Mouse (Mus musculus) heart, embryonic 15.5 days (tissue): ENCODE measurements at regions not wholly inside any gene's neighbourhood (a gene's known extent, or its start where the extent isn't known, plus 50 kb on each side); places are given as distances from the start of the nearest gene placed in this dataset.
"Not testable (repeated sequence)": the region's sequence is repeated elsewhere in the genome, so short reads cannot be mapped to it uniquely, and the experiment has no call there.

Source experiments
- ATAC-seq: fragments of 200-750 bp; cut with Nextera tagmentation; replicated peaks from 2 replicates; pipeline ENCODE4 v1.8.0; 2017; ENCODE audit warnings: low read depth, moderate TSS enrichment; ENCODE audit not compliant: insufficient number of reproducible peaks, insufficient read depth, low FRiP score
- H3K27ac ChIP-seq: fragments of 300-500 bp; sonication (generic); 2 replicates; pipeline ENCODE4 v1.5.1; 2015; ENCODE audit warnings: mild to moderate bottlenecking, inconsistent platforms
- H3K27me3 ChIP-seq: fragments of 300-500 bp; sonication (generic); 2 replicates; pipeline ENCODE4 v1.6.1; 2015; ENCODE audit warnings: inconsistent platforms
- H3K36me3 ChIP-seq: fragments of 300-500 bp; sonication (generic); 2 replicates; pipeline ENCODE4 v1.6.1; 2015; ENCODE audit warnings: mild to moderate bottlenecking, inconsistent platforms
- H3K4me1 ChIP-seq: fragments of 300-500 bp; sonication (generic); replicated peaks from 2 replicates; pipeline ENCODE4 v1.6.1; 2015; ENCODE audit warnings: inconsistent platforms
- H3K4me2 ChIP-seq: fragments of 300-500 bp; sonication (generic); 2 replicates; pipeline ENCODE4 v1.6.1; 2015; ENCODE audit warnings: inconsistent platforms, mild to moderate bottlenecking, moderate library complexity
- H3K4me3 ChIP-seq: fragments of 300-500 bp; sonication (generic); 2 replicates; pipeline ENCODE4 v1.5.1; 2015; ENCODE audit warnings: mild to moderate bottlenecking, inconsistent platforms
- H3K9ac ChIP-seq: fragments of 300-500 bp; sonication (generic); 2 replicates; pipeline ENCODE4 v1.6.1; 2015; ENCODE audit warnings: mild to moderate bottlenecking, inconsistent platforms
- H3K9me3 ChIP-seq: fragments of 300-500 bp; sonication (generic); replicated peaks from 2 replicates; pipeline ENCODE4 v1.6.1; 2016; ENCODE audit warnings: inconsistent platforms
- WGBS: fragments of 180-500 bp; shearing (Covaris S2); methylation state at CpG from one replicate; pipeline ENCODE4 v1.1.7; 2015; ENCODE audit warnings: mixed read lengths; 5-methylcytosine and 5-hydroxymethylcytosine counted together

- not testable (repeated sequence) for H3K9ac ChIP-seq, H3K36me3 ChIP-seq, H3K9me3 ChIP-seq, H3K4me2 ChIP-seq, H3K27ac ChIP-seq, H3K27me3 ChIP-seq, H3K4me3 ChIP-seq, ATAC-seq, H3K4me1 ChIP-seq
- WGBS: 91% methylated on average over 2 of the region's 2 CpGs
Measured at GRCm38 (mm10) chr1:23316288-23316687, 81.3 kb downstream of the Ogfrl1 start.

- not testable (repeated sequence) for ATAC-seq
- 78% methylated on average over 2 of the region's 2 CpGs for WGBS
Measured at GRCm38 (mm10) chr1:23314863-23315262, 82.7 kb downstream of the Ogfrl1 start.

GRCm38 (mm10) chr1:23292718-23293117 lies 104.9 kb downstream of the Ogfrl1 start:
- Histone ChIP-seq H3K27me3 (no peaks in the 10 kb centered on the region), H3K9me3 (no peaks in the 10 kb centered on the region), H3K36me3 (peaks cover 5% of the 10 kb centered on the region; the same call in 1 of the 2 replicates), H3K27ac (no peak overlapping the region), H3K4me3 (no peak overlapping the region), H3K4me2 (no peak overlapping the region), H3K4me1 (no peaks in the 10 kb centered on the region), H3K9ac (no peak overlapping the region)
- WGBS: 88% methylated on average over 1 of the region's 1 CpGs
- ATAC-seq: no peak

More at GRCm38 (mm10) chr1:23314863-23315262, 82.7 kb downstream of the Ogfrl1 start:
- H3K9ac ChIP-seq, H3K27me3 ChIP-seq, H3K4me1 ChIP-seq, H3K4me3 ChIP-seq, H3K4me2 ChIP-seq, H3K9me3 ChIP-seq, H3K36me3 ChIP-seq, H3K27ac ChIP-seq: not testable (repeated sequence)

DNA sequence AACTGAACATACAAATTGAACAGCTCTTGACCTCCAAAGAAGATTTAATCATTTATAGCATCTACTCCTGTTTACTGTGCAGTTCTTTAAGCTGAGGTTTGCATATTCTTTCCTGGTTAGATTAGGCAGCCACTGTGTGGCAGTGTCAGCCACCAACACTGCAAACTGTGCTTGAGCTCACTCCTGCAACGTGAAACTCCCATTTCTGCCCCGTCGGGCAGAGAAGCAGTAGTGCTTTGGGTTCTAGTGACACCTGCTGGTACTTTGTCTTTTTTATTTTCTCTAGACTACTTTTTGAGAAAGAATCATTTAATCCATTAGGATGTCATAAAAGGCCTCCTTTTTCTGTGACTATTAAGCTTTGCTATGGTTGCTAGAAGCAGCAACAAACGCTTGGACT lies 110.8 kb downstream of the Ogfrl1 start:
- Histone ChIP-seq H3K4me1 (peaks cover 9% of the 10 kb centered on the region; the same call in 1 of the 2 replicates), H3K27me3 (no peaks in the 10 kb centered on the region), H3K4me3 (no peak overlapping the region), H3K4me2 (no peak overlapping the region), H3K9ac (no peak overlapping the region), H3K27ac (no peak overlapping the region), H3K36me3 (peaks cover 4% of the 10 kb centered on the region; the same call in 1 of the 2 replicates), H3K9me3 (no peaks in the 10 kb centered on the region)
- 21% methylated on average over 4 of the region's 4 CpGs for WGBS
- ATAC-seq: peak; percentile 76; the same call in 1 of the 2 replicates

DNA sequence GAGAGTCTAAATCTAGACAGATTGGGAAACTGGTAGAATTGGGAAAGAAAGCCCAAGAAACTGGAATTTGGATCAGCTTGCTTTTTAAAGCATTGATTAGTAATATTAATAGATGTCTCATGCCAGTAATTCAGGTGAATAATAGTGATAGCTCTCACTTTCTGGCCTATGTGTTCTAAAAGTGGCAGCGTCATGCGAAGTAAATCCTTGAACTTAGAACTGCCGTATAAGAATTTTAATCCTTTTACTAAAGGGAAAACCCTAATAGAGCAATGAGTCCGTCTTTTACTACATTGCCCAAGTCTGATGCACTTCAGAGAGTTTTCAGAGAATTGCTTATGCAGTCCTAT lies 114.7 kb downstream of the Ogfrl1 start:
- H3K9me3 ChIP-seq: no peaks in the 10 kb centered on the region
- WGBS: 88% methylated on average over 4 of the region's 4 CpGs
- no peak overlapping the region for H3K4me2 ChIP-seq

GRCm38 (mm10) chr1:23282215-23282869 lies 115.2 kb downstream of the Ogfrl1 start:
- no peak for ATAC-seq
- WGBS: 76% methylated on average over 2 of the region's 2 CpGs
- Histone ChIP-seq H3K9ac (no peak overlapping the region), H3K27me3 (no peaks in the 10 kb centered on the region), H3K9me3 (no peaks in the 10 kb centered on the region), H3K4me1 (peaks cover 13% of the 10 kb centered on the region), H3K4me3 (no peak overlapping the region), H3K27ac (no peak overlapping the region), H3K36me3 (no peaks in the 10 kb centered on the region; the same call in 1 of the 2 replicates), H3K4me2 (no peak overlapping the region)

More for the DNA sequence above, 114.7 kb downstream of the Ogfrl1 start:
- no peak overlapping the region for H3K27ac ChIP-seq
- H3K36me3 ChIP-seq: no peaks in the 10 kb centered on the region; the same call in 1 of the 2 replicates
- H3K4me3 ChIP-seq: no peak overlapping the region
- peaks cover 13% of the 10 kb centered on the region; the same call in 1 of the 2 replicates for H3K4me1 ChIP-seq
- H3K9ac ChIP-seq: no peak overlapping the region
- no peaks in the 10 kb centered on the region for H3K27me3 ChIP-seq
- ATAC-seq: no peak

- ATAC-seq: peak; percentile 78
- H3K4me1 ChIP-seq: peaks cover 20% of the 10 kb centered on the region
- 62% methylated on average over 2 of the region's 2 CpGs for WGBS
- no peaks in the 10 kb centered on the region for H3K27me3 ChIP-seq
- peaks cover 5% of the 10 kb centered on the region; the same call in 1 of the 2 replicates for H3K36me3 ChIP-seq
- H3K9ac ChIP-seq: no peak overlapping the region
- no peaks in the 10 kb centered on the region for H3K9me3 ChIP-seq
- H3K27ac ChIP-seq: peak overlapping the region; percentile 14; the same call in 1 of the 2 replicates
- H3K4me3 ChIP-seq: no peak overlapping the region
- H3K4me2 ChIP-seq: no peak overlapping the region
Measured at GRCm38 (mm10) chr1:23279827-23280226, 117.7 kb downstream of the Ogfrl1 start.

DNA sequence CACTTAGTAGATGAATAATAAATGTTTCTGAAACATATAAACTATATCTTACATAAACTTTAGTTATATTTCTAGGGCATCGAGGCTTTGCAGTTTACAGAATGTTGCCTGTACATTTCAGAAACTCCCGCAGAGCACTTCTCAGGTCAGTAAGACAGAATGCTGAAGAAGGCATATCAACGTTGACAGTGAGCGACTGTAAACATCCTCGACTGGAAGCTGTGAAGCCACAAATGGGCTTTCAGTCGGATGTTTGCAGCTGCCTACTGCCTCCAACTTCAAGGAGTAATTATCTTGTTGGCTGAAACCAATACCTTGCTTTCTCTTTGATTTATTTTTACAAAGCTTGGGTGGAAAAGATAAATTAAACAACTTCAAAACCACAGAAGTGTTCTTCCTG lies 125.5 kb downstream of the Ogfrl1 start:
- Histone ChIP-seq H3K4me1 (peaks cover 23% of the 10 kb centered on the region), H3K4me3 (no peak overlapping the region), H3K36me3 (peaks cover 5% of the 10 kb centered on the region; the same call in 1 of the 2 replicates), H3K9me3 (no peaks in the 10 kb centered on the region), H3K27me3 (no peaks in the 10 kb centered on the region), H3K4me2 (peak overlapping the region; percentile 42), H3K27ac (peak overlapping the region; percentile 70), H3K9ac (no peak overlapping the region)
- no peak for ATAC-seq
- 21% methylated on average over 6 of the region's 6 CpGs for WGBS

DNA sequence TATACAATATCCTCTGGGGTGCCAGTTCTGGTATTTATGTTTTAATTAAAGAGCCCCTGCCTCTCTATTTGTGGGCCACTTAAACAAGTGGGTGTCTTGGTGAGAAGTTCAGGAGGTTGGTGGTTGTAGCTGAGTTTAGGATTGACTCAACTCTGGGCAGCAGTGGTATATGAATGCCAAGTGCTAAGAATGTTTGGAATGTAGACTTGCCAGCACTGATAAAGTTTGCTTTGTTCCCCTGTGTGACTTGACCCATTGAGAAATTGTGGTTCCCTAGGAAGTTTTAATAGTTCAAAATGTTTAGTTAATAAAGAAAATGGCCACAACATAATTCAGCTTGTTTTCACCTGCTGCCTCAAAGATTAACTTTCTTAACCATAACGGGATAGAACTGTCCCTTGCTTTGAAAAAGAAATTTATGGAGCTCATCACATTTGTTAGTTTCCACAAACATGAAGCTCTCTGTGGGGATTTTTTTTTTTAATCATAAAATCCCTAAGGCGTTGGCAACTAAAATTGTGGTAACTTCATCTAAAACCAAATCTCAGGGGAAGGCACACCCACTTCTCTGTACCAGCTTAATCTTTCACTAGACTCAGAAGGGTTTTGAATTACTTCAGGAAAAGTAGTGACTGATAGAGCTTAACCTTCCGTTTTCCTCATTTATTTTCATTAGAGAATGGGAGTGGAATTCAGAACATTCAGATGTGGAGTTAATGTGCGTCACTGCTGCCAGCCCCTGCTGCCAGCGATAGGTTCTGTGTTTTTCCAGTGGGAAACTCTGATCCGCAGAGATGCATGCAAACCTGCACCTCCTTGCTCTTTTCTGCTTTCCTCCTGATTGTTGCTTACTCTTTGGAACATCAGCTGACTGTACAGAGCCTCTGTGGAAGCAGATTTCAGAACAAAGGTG lies 126.4 kb downstream of the Ogfrl1 start:
- 8% methylated on average over 6 of the region's 6 CpGs for WGBS
- H3K9me3 ChIP-seq: no peaks in the 10 kb centered on the region
- ATAC-seq: peak; percentile 84

DNA sequence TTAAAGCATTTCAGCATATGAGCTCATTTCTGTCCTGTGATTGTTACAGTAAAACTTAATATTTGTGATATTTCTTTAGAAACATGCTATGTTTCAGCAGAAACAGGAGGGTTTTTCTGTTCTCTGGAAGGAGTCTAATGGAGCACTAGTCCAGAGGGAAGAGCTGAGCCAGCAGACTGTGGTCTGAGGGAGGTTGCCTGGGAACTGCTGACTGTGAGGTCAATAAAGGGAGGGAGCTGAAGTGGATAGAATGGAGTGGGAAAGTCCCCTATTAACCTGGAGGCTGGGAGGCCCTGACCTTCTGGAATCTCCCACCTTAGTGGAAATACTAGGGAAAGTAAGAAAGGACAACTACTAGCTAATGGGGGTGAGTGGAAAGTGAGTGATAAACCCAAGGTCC lies 129.5 kb downstream of the Ogfrl1 start:
- Histone ChIP-seq H3K9ac (no peak overlapping the region), H3K4me1 (peaks cover 25% of the 10 kb centered on the region)

More for the DNA sequence above, 126.4 kb downstream of the Ogfrl1 start:
- Histone ChIP-seq H3K27ac (peak overlapping the region; percentile 70), H3K4me2 (peak overlapping the region; percentile 42), H3K9ac (0 out of 2 replicates have a peak overlapping the region, but pooled peaks have one; percentile 16), H3K36me3 (no peaks in the 10 kb centered on the region), H3K4me1 (peaks cover 16% of the 10 kb centered on the region), H3K27me3 (no peaks in the 10 kb centered on the region), H3K4me3 (peak overlapping the region; percentile 25; the same call in 1 of the 2 replicates)

GRCm38 (mm10) chr1:23265556-23266232 lies 131.9 kb downstream of the Ogfrl1 start:
- H3K4me3 ChIP-seq: no peak overlapping the region
- no peak overlapping the region for H3K4me2 ChIP-seq
- H3K4me1 ChIP-seq: peaks cover 15% of the 10 kb centered on the region
- H3K9ac ChIP-seq: no peak overlapping the region
- no peak for ATAC-seq
- H3K27ac ChIP-seq: no peak overlapping the region
- 70% methylated on average over 3 of the region's 3 CpGs for WGBS
- no peaks in the 10 kb centered on the region for H3K9me3 ChIP-seq
- no peaks in the 10 kb centered on the region for H3K27me3 ChIP-seq
- no peaks in the 10 kb centered on the region for H3K36me3 ChIP-seq

More for the DNA sequence above, 129.5 kb downstream of the Ogfrl1 start:
- H3K4me3 ChIP-seq: no peak overlapping the region
- H3K27ac ChIP-seq: no peak overlapping the region
- H3K36me3 ChIP-seq: no peaks in the 10 kb centered on the region
- no peaks in the 10 kb centered on the region for H3K27me3 ChIP-seq
- ATAC-seq: no peak
- H3K9me3 ChIP-seq: no peaks in the 10 kb centered on the region
- no peak overlapping the region for H3K4me2 ChIP-seq
